ENCODE assay signal across 8 mouse cellular contexts in the genomic region with DNA sequence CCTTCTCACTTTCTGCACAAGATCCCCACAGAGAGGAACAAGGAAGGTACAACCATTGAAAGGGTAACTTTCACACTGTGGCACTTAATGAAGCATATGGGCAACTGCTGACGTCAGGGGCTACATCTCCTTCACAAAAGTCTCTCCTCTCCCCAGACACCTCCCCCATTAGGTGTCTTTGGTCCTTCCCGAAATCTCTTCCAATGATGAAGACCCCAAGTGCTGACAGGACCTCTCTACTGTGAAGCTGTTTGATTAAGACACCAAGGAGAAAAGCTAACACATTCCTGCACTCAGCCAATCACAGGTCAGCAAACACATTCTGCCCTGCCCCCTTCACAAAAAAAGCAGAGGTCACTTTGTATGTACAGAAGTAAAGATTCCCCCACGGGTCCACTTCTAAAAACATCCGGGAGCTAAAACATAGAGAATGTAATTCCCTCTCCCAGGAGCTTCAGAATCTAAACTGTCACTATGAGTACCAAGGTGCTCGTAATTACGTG.
DNase-seq lines count a peak whose midpoint lies in the region; ATAC-seq lines count a peak whose summit lies in the region.

No protein-coding gene starts in this region.

- WGBS in heart, embryonic 14.5 days: 0% methylated on average over 6 of the region's 6 CpGs
- 2% methylated on average over 6 of the region's 6 CpGs for WGBS in hindbrain, embryonic 13.5 days
- 2% methylated on average over 6 of the region's 6 CpGs for WGBS in midbrain, embryonic 14.5 days

- peak overlapping the region; percentile 72 to 79 for H3K27ac ChIP-seq in heart, embryonic 14.5 days (replicated peaks in 1 of 2; ENCODE audit: control insufficient read depth in 1 of 2, insufficient read depth in 1 of 2, low read depth in 2 of 2, low read length in 2 of 2)
- H3K27ac ChIP-seq in hindbrain, embryonic 13.5 days: no peak overlapping the region
- H3K27ac ChIP-seq in midbrain, embryonic 14.5 days (replicated peaks; ENCODE audit: low read depth, low read length): no peak overlapping the region

- peak overlapping the region; percentile 75 for H3K4me2 ChIP-seq in heart, embryonic 14.5 days (ENCODE audit: low read length)
- peak overlapping the region; percentile 91 for H3K4me2 ChIP-seq in hindbrain, embryonic 13.5 days
- peak overlapping the region; percentile 98 for H3K4me2 ChIP-seq in midbrain, embryonic 14.5 days (ENCODE audit: low read length)

- peaks cover 11 to 36% of the 10 kb centered on the region in 2 experiments for H3K4me1 ChIP-seq in heart, embryonic 14.5 days (ENCODE audit: control insufficient read depth in 2 of 2, insufficient read depth in 2 of 2, low read length in 2 of 2)
- H3K4me1 ChIP-seq in hindbrain, embryonic 13.5 days (replicated peaks): peaks cover 15% of the 10 kb centered on the region
- peaks cover 8% of the 10 kb centered on the region; the same call in 1 of the 2 replicates for H3K4me1 ChIP-seq in midbrain, embryonic 14.5 days (ENCODE audit: control insufficient read depth, insufficient read depth, low read length)

- peak overlapping the region; percentile 86 for H3K9ac ChIP-seq in heart, embryonic 14.5 days (ENCODE audit: low read length)
- H3K9ac ChIP-seq in hindbrain, embryonic 13.5 days: peak overlapping the region; percentile 82
- peak overlapping the region; percentile 79; the same call in 1 of the 2 replicates for H3K9ac ChIP-seq in midbrain, embryonic 14.5 days (replicated peaks; ENCODE audit: low read length)

- H3K36me3 ChIP-seq in heart, embryonic 14.5 days (ENCODE audit: control insufficient read depth, insufficient read depth, low read length): no peaks in the 10 kb centered on the region
- H3K36me3 ChIP-seq in hindbrain, embryonic 13.5 days: no peaks in the 10 kb centered on the region
- H3K36me3 ChIP-seq in midbrain, embryonic 14.5 days (ENCODE audit: control insufficient read depth, insufficient read depth, low read length): no peaks in the 10 kb centered on the region

- H3K9me3 ChIP-seq in heart, embryonic 14.5 days (ENCODE audit: control insufficient read depth, low read length): no peaks in the 10 kb centered on the region
- H3K9me3 ChIP-seq in hindbrain, embryonic 13.5 days: no peaks in the 10 kb centered on the region
- no peaks in the 10 kb centered on the region for H3K9me3 ChIP-seq in midbrain, embryonic 14.5 days (ENCODE audit: control insufficient read depth, low read length)

- no peak for DNase-seq in heart, postnatal 36 days
- DNase-seq in embryo, embryonic 10.5 days (ENCODE audit: low spot score): peak; percentile 54
- DNase-seq in midbrain, embryonic 14.5 days: no peak
- no peak for DNase-seq in layer of hippocampus, postnatal 25 days (ENCODE audit: extremely low spot score in 1 of 2, low spot score in 1 of 2)
- DNase-seq in urinary bladder, postnatal 4 days (ENCODE audit: low spot score in 2 of 2): no peak
- no peak for DNase-seq in cerebellum, adult 9-10 months

- peak overlapping the region; percentile 78 to 83 for H3K4me3 ChIP-seq in heart, embryonic 14.5 days (ENCODE audit: control insufficient read depth in 1 of 2, insufficient read depth in 1 of 2, low read depth in 1 of 2, low read length in 2 of 2)
- H3K4me3 ChIP-seq in hindbrain, embryonic 13.5 days: peak overlapping the region; percentile 76
- peak overlapping the region; percentile 77 for H3K4me3 ChIP-seq in midbrain, embryonic 14.5 days (replicated peaks; ENCODE audit: low read depth, low read length)

- no peak for ATAC-seq in heart, embryonic 14.5 days (ENCODE audit: insufficient number of reproducible peaks, insufficient read depth, low FRiP score, low read depth)
- ATAC-seq in hindbrain, embryonic 13.5 days (ENCODE audit: low FRiP score): no peak
- ATAC-seq in midbrain, embryonic 14.5 days (ENCODE audit: low FRiP score, low TSS enrichment): no peak

- intact Hi-C loops in heart, postnatal 36 days (cut with DNase I): loop anchor here (5.0 kb wide), 2 partner anchors 44 to 314 kb away; no protein-coding TSS in a partner anchor

- peaks cover 2% of the 10 kb centered on the region; the same call in 1 of the 2 replicates for H3K27me3 ChIP-seq in heart, embryonic 14.5 days (ENCODE audit: control insufficient read depth, insufficient read depth, low read length)
- peaks cover 23% of the 10 kb centered on the region for H3K27me3 ChIP-seq in hindbrain, embryonic 13.5 days
- H3K27me3 ChIP-seq in midbrain, embryonic 14.5 days (ENCODE audit: control insufficient read depth, insufficient read depth, low read length): peaks cover 5% of the 10 kb centered on the region

Comparison
In these comparisons a context has a peak if more than half of its experiments do, and no peak if none do; other contexts are left out.
1. H3K27ac ChIP-seq: peak in heart, embryonic 14.5 days (2 of 2); none in hindbrain, embryonic 13.5 days (single experiment) and midbrain, embryonic 14.5 days (single experiment).
2. Peak in every context shown above with its lines, with median percentiles within 50 percentile points of each other: H3K4me2 ChIP-seq, H3K4me3 ChIP-seq and H3K9ac ChIP-seq.